Mouse (Mus musculus) brain, embryonic 18.5 days (tissue): ENCODE measurements around the gene Wdr48.

Experiments used
- DNase-seq: peaks from one replicate; pipeline ENCODE4 v3.0.0-alpha.2; 2012; ENCODE audit warnings: low read depth, low spot score

Gene Wdr48

DNA sequence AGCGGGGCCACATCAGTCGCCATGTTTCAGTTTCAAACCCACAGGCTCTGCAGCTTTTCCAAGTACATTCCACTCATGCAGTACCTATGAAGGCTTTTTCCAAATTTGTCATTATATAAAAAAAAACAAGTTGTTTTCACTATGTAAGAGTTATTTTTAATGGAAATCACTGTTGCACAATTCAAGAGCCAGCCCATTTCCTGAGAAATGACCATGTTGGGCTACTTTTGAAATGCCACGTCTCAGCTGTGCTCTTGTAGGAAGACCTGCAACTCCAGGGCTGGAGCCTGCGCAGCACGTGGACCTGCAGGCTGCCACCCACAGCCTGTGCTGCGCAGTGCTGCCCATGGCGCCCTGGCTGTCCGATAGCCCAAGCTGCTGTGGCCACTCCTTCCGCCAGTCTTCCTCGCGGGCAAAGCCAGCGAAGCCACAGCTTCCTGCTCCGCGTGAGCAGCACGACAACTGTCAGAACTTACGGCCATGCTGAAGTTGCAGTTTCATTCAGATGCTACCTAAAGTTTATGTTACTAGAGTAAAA lies 30.5 kb downstream of the Wdr48 start:
- no peak for DNase-seq

DNA sequence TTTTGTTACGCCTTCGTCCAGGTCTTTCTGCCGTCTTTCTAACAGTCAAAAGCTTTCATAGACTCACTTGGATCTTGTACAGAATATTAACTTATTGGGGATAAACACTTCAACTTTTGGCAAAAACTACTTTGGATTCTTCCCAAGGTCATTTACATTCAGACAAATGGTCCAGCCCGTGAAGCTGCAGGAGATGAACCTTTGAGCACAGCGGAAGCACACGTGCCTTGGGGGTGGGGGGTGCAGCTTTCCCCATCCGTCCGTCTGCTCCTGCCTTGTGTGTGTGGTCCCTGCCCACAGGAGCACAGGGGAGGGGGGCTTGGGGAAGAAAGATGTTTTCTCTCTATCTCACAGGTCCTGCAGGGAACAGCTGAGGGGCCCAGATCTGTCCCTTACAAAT lies 31.1 kb downstream of the Wdr48 start:
- no peak for DNase-seq

DNA sequence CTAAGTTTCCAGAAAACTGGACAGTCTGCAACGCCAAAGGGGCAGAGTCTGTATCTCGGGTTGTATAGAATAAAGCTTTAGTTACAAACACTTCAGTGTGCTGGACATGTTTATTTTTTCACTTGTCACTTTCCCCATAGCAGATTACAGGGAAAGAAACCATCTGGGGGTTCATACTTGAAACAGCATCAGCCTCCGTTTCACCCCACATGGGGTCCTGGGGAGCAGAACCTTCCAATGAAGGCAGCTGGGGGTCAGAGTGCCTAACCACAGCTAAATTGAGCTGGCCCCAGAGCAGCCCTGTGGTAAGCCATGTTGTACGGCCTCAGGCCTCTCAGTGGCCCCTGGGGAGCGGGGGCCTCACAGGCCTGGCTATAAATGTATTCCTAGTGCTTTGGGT lies 31.8 kb downstream of the Wdr48 start:
- DNase-seq: no peak

DNA sequence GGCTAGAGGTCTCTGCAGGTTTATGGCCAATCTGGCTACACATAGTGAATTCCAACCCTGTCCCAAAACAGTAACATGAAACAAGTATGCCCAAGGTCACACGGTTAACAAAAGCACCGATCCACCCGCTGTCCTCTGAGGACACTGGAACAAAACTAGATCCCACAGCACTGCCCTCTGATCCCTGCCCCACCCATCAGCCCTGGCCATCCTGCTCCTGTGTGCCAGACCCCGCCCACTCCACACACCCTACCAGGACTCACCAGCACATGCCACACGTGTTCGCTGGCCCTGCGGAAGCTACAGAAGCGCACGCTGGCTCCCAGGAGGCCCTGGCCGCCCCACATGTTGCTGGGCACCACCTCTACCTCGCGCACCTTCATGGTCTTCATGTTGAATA lies 37.7 kb downstream of the Wdr48 start:
- no peak for DNase-seq

DNA sequence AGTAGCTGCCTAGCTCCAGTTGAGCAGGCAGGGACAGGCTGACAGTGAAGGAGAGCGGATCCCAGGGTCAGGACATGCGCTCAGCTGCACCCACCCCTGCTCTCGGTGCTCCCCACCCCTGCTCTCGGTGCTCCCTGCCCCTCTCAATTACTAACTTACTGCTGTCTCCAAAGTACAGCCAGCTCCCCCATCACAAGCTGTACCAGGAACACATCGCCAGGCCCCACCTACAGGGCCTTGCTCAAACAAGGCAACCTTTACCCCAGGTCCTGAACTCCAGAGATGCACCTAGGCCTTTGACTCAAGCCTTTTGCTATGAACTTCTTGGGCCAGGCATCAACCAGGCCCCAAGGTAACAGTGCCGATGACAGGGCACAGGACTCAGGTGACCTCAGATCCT lies 39.0 kb downstream of the Wdr48 start:
- no peak for DNase-seq

DNA sequence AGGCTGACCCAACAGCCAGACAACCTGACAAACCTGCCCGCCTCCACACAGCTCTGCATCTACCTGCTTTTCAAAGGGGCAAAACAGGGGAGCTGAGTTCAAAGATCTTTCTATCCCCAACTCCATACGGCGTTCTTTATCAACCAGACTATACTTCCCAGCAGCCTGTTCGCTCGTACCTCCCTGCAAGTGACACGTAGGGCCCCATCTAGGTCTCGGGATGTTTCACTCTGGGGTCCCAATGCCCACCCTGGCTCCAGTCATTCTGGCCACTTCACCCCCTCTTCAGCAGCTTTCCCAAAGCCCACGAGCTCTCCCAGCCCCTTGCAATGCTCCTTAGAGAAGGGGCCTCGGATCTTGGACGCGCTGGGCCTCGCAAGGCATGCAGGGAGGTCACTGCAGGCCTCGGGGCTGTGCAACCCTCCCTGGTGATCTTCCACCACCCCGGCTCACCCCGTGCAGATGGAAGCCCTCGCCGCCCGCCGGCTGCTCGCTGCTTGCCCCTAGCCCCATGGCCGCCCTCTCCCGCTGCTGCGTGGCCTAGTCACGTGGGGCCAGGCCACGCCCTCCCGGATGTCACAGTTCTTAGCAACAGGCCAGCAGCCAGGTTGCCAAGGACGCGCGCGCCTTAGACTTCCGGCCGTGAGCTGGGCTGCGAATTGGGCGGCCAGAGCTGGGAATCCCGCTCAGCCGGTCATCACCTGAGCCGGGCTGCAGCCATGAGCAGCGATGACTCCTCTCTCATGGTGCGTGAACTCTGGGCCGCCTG lies 42.5 kb downstream of the Wdr48 start, which contains the start of the genes Gorasp1 and Ttc21a:
Gene Gorasp1, minus strand, starts transcription at position 561 of the 769 bp plus-strand sequence.
Gene Ttc21a, plus strand, starts transcription at position 602 of the 769 bp plus-strand sequence.
- peak; percentile 70 for DNase-seq

DNA sequence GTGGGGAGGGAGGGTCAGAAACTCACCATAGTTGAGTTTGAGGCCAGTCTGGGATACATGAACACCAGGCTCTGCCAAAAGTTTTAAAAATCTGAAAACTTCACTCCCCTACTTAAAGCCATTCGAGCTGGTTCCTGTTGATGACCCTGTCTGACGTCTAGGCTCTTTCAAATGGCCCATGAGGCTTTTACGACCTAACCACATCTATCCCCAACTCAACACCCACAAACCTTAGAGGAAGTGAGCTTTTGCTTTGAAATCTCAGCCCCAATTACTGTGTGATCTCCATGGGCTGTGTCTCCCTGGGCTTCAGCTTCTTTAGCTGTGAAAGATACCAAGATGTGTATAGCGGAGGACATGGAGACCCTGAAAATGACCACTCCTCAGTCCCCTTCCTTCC lies 43.8 kb downstream of the Wdr48 start:
- DNase-seq: no peak

DNA sequence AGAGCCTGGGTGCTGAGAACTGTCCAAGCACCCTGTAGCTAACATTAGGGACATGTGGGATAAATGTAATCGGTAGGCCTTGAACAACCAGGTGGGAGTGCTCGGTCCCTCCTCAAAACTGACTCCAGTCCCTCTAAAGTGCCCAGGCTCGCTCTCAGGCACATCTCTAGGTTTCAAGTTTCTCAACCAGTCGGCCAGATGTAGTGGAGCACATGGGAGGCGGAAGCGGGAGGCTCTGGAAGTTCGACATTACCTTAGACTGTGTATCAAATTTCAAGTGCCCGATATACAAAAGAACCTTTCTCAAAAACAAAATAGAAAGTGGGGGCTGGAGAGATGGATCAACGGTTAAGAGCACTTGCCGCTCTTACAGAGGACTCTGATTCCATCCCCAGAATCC lies 45.0 kb downstream of the Wdr48 start:
- DNase-seq: no peak

DNA sequence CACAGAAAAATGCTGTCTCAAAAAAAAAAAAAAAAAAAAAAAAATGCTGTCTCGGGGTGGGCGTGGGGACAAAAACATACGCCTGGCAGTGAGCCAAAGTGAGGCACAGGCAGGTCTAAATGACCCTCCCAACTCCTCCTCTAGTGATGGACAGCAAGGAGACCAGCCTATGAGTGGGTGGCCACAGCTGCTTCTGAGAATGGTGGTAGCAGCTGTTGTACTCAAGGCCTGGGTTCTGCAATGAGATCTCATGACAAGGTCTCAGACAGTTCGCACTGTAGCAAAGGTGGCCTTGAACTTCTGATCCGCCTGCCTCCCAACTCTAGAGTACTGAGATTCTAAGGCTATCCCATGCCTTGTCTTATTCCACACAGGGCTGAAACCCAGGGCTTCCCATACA lies 46.7 kb downstream of the Wdr48 start:
- no peak for DNase-seq

DNA sequence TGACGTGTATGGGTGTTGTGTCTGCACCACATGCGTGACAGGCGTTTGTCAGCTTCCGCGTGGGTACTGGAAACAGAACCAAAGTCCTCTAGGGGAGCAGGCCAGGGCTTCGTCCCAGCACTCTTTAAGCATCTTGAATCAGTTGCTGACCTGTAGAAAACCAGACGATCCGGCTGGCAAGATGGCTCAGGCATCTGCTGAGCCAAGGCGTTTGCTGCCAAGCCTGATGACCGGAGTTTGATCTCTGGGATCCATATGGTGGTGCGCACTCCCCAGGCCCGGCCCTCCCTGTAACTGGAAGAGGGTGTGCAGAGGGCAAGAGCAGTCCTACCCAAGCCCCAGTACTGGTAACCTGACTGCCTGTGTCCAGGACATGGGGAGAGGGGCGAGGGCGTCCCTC lies 47.2 kb downstream of the Wdr48 start:
- no peak for DNase-seq

DNA sequence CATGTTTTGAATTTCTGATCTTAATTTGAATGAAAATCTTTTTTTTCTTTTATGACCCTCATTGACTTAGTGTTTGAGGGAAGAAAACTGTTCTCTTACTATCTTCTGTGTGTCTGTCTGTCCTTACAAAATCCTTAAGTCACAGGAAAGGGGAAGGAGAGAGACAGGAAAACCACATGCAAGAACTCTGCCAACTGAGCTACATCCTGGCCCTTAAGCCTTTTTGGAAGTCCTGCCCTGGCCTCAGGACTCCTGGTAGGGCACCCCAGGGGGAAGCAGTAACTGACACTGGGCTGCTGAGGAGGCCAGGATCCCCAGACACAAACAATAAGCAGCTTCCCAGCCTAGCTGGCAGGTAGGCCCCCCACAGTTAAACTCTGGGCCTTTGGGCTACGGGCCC lies 48.6 kb downstream of the Wdr48 start:
- DNase-seq: no peak

DNA sequence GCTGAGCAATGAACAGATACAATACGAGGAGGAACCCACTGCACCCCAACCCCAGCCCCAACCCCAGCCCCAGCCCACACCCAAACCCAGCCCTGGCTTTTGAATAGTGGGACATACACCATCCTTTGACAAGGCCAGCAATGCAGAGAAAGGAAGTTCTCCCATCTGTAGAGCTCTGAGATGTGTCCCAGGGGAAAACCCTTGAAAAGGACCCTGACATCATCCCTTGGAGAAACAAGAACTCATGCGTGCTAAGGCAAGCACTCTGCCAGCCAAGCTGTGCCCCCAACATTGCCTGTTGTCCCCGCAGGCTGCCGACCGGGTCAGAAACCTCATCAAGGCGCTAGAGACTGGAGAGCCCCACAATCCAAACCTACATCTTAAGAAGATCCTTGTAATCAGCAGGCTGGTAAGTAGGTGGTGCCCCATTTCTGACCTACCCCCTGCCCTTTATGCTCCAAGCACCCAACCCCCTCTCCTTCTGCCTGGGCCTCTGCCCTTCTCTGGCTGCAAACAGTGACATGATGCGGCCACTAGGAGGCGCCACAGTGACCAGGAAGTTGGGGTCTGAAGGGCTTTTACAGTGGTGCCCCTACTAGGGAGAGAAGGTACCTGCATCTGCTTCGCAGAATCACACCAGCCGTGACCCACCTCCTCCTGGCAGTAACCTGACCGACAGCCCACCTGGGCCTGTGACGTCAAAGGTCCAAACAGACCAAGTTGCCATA lies 50.7 kb downstream of the Wdr48 start:
- DNase-seq: no peak

DNA sequence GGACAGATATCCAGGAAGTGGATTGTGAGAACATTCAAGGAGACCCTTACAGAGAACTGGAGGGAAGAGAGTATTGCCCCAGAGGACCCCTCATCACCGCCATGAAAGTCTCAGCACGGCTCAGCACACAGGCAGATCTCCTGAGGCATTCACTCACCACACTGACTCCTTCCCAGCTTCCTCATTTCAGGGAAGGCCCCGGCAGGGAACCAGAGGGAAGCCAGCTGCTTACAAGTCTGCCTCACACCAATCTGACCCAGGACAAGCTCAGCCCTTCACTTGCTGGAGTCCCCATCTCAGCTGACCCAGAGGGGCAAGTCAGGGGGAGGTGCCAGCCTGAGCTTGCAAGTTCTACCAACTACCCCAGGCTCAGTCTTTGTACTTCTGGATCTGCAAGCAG lies 54.1 kb downstream of the Wdr48 start:
- DNase-seq: no peak

DNA sequence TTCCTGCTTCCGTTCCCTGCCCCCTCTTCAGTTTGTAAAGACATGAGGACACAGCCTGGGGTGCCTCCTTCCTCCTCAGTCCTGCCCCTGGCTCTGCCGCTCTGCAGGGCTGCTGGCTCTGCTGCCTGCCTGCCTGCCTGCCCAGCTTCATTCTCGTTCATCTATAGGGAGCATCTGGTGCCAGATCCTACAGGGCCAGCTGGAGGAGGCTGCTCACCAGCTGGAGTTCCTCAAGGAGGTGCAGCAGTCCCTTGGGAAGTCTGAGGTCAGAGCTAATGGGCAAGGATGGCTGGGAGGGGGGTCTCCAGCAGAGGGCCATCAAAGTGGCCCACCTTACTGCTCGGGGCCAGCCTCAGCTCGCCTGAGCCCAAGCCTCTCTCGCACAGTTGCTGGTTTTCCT lies 55.8 kb downstream of the Wdr48 start:
- no peak for DNase-seq

DNA sequence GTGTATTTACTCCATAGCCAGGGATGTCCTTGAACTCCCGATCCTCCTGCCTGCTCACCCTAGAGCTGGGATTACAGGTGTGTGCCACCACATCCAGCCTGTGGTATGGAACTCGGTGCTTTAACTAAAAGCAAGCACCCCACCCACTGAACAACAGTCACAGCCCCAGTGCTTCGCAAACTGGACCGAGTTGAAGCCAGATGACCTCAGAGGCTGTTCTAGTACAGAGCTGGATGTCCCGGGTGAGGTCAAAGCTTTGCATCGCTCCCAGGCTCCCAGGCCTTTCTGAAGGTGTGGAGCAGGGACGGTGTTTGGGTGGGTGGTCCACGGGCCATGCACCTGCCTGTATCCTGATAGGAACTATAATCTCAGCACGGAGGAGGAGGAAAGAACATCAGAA lies 56.7 kb downstream of the Wdr48 start:
- DNase-seq: no peak

DNA sequence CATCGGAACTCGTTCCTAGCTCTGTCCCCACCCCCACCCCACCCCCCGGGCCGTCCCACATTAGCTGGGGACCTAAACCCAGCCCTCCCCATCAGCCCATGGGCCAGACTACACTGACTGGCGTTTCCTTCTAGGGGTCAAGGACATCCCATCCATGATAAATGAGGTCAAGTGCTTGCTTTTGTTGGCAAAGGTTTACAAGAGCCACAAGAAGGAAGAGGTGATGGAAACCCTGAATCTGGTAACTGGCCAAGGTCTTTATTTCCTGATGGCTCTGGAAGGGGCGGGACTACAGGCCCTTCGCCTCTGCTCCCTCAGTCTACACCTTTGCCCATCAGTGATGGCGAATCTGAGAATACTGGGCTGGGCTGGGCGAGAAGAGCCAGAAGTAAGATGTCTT lies 64.2 kb downstream of the Wdr48 start:
- DNase-seq: no peak

DNA sequence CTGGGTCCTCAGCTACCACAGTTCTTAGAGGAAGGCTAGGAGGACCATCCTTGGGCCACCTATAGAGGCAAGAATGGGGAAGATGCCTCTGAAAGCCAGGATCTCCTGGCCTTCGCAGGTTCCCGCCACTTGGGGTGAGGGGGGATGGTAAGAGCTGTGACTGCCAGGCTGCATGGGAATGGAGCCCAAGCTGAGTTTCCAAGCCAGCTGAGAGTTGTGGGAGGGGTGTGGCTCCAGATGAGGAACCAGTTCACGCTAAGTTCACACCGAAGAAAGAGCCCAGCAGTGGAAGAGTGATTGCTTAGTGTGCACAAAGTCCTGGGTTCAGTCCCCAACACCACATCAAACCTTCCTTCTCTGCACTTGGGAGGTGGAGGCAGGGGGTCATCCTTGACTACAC lies 67.5 kb downstream of the Wdr48 start:
- DNase-seq: no peak

DNA sequence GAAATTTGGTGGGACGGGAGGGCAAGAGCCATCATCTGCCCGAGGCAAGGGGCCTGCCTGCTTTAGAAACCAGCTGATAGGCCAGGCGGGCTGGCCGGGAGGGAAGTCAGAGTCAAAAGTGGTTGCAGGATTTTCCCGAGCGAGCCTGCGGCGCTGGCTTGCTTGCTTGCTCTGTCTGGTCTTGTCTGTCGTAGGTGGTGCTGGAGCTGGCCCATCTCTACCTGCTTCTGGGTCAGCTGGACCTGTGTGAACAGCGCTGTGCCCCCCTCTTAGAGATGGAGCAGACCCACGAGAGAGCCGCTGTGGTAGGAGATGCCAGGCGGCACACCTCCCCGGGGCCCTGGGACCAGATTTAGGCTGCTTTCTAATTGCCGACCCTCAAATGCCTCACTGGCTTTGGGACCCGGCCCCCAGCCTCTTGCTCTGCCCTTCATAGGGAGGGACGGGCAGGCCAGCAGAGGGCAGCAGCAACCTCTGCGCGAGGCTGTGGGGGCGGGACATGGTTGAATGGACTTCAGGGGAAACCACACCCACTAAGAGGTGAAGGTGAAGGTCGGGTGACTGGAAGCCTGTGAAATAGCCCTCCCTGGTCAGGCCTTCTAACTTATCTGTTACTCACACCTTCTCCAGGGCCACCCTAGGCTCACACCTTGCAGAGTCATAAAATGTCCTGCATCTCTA lies 68.4 kb downstream of the Wdr48 start:
- DNase-seq: no peak

DNA sequence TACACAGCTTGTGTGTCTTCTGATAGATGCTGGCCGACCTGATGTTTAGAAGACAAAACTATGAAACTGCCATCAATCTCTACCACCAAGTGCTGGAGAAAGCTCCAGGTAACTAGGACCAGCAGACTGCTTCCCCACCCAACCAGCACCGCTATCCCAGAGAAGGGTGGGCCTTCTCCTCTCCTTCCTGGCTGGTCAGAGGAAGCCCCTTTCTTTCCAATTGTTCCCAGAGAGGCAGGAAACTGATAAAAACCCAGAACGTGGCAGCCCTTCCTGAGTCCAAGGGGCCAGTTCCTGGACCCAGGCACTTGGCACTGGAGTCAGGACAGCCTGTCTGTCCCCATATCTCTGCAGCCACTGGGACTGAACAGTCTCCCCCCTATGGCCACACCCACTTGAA lies 69.5 kb downstream of the Wdr48 start:
- DNase-seq: no peak

DNA sequence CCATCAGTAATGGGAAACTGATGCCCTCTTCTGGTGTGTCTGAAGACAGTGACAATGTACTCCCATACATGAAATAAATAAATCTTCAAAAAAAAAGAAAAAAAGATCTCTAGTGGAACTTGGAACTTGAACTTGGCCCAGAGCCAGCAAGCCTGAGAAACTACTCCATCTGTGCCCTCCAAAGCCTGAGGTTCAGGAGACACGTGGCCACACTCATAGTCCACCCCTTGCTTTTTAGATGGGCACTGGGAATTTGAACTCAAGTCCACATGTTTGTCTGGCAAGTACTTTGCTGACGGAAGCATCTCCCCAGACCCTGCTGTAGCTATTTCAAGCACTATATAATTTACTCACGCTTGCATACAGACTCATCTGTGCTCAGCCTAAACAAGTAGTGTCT lies 70.5 kb downstream of the Wdr48 start:
- no peak for DNase-seq

DNA sequence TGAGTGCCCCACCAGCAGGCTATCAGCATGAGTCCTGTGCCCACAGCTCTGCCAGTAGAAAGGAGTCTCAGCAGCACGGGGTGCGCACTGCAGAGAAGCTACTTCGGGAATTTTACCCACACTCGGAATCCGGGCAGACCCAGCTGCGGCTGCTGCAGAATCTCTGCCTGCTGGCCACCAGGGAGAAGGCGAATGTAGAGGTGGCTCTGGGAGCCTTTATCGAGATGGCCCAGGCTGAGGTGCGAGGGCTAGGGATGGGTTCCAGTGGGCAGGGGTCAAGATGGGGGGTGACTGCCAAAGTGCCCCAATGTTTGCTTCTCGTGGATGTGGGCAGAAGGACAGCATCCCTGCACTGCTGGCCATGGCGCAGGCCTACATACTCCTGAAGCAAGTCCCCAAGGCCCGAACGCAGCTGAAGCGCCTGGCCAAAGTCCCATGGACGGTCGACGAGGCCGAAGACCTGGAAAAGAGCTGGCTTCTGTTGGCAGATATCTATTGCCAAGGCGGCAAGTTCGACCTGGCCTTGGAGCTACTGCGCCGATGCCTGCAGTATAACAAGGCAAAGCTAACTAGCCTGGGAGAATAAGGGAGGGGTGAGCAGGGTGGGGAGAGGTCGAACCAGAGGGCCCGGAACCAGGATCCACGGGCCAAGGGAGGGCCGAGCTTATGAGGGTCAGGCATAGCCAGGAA lies 71.7 kb downstream of the Wdr48 start:
- DNase-seq: no peak

DNA sequence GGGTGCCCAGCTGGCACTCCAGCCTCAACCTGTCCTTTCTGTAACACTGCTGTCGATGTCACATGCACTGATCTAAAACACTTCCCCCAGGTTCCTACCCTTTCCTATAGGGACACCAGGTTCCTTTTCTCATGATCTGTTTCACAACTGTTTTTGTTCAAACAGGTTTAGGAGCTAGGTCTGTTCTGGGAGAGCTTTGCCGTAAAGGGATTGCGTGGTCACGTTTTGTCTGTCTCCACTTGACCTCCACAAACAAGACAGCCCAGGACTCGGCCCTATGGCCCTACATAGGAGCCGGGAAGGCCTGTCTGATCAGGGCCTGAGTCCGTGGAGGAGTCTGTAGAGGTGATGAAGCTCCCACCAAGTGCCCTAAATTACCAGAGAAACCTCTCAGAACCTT lies 75.1 kb downstream of the Wdr48 start:
- DNase-seq: no peak
